Mouse (Mus musculus) lung, embryonic 16.5 days (tissue): ENCODE measurements around the gene Calm5. TPM values are rescaled to one million over a fixed set of nuclear protein-coding genes. Genes with fewer than 3 reads are reported as not detected.

ENCODE experiments used
- ATAC-seq: fragments of 200-750 bp; cut with Nextera tagmentation; 2 replicates; pipeline ENCODE4 v1.8.0; 2017; ENCODE audit warnings: low read depth, mild to moderate bottlenecking, moderate library complexity
- H3K27ac ChIP-seq: fragments of 300-500 bp; sonication (generic); 2 replicates; pipeline ENCODE4 v1.5.1; 2014; ENCODE audit warnings: mild to moderate bottlenecking, control low read depth, low read length
- H3K27me3 ChIP-seq: fragments of 300-500 bp; sonication (generic); 2 replicates; pipeline ENCODE4 v1.6.1; 2014; ENCODE audit warnings: low read depth, low read length, mixed read lengths; ENCODE audit not compliant: control insufficient read depth, insufficient read depth
- H3K36me3 ChIP-seq: fragments of 300-500 bp; sonication (generic); 2 replicates; pipeline ENCODE4 v1.6.1; 2014; ENCODE audit warnings: low read length; ENCODE audit not compliant: control insufficient read depth, insufficient read depth
- H3K4me1 ChIP-seq: fragments of 300-500 bp; sonication (generic); replicated peaks from 2 replicates; pipeline ENCODE4 v1.6.1; 2014; ENCODE audit warnings: low read length, mixed read lengths; ENCODE audit not compliant: control insufficient read depth, insufficient read depth
- H3K4me2 ChIP-seq: fragments of 300-500 bp; sonication (generic); 2 replicates; pipeline ENCODE4 v1.6.1; 2014; ENCODE audit warnings: low read depth, low read length, control low read depth
- H3K4me3 ChIP-seq: fragments of 300-500 bp; sonication (generic); 2 replicates; pipeline ENCODE4 v1.5.1; 2014; ENCODE audit warnings: mild to moderate bottlenecking, low read length, control low read depth
- H3K9ac ChIP-seq: fragments of 300-500 bp; sonication (generic); 2 replicates; pipeline ENCODE4 v1.6.1; 2014; ENCODE audit warnings: low read length, control low read depth
- H3K9me3 ChIP-seq: fragments of 300-500 bp; sonication (generic); 2 replicates; pipeline ENCODE4 v1.6.1; 2016; ENCODE audit warnings: low read length; ENCODE audit not compliant: control insufficient read depth
- WGBS: fragments of 180-500 bp; shearing (Covaris S2); extraction: QIAGEN DNeasy Blood & Tissue Kit; methylation state at CpG from one replicate; pipeline ENCODE4 v1.1.7; 2014; 5-methylcytosine and 5-hydroxymethylcytosine counted together
- polyA plus RNA-seq: library from polyadenylated mRNA; unstranded; fragments of >200 nt; fragmentation: Nextera tagmentation; extraction: Ambion mirVana; gene quantifications from 2 replicates; pipeline ENCODE4 v1.2.1, GENCODE M21; 2015

Calm5 gene
- polyA plus RNA-seq, 1 experiment from 2014 or later, result not detected

- ATAC-seq, result no peak
- no peak overlapping the region for H3K9ac ChIP-seq
- no peaks in the 10 kb centered on the region for H3K27me3 ChIP-seq
- 78% methylated on average over 3 of the region's 3 CpGs for WGBS
- H3K9me3 ChIP-seq, result no peaks in the 10 kb centered on the region
- H3K27ac ChIP-seq, result no peak overlapping the region
- H3K4me1 ChIP-seq, result no peaks in the 10 kb centered on the region
- H3K36me3 ChIP-seq, result no peaks in the 10 kb centered on the region
- no peak overlapping the region for H3K4me3 ChIP-seq
- no peak overlapping the region for H3K4me2 ChIP-seq
These were observed 8.4 kb downstream of the Calm5 start for GRCm38 (mm10) chr13:3862325-3862724.

GRCm38 (mm10) chr13:3862922-3863580 is 9.1 kb downstream of the Calm5 start:
- WGBS, result 80% methylated on average over 10 of the region's 10 CpGs

GRCm38 (mm10) chr13:3865648-3866354 is 11.8 kb downstream of the Calm5 start:
- no peak; the same call in 1 of the 2 replicates for ATAC-seq
- no peaks in the 10 kb centered on the region for H3K4me1 ChIP-seq
- no peak overlapping the region for H3K4me3 ChIP-seq
- H3K4me2 ChIP-seq, result no peak overlapping the region
- H3K9ac ChIP-seq, result no peak overlapping the region
- no peaks in the 10 kb centered on the region for H3K27me3 ChIP-seq
- H3K9me3 ChIP-seq, result no peaks in the 10 kb centered on the region
- no peak overlapping the region for H3K27ac ChIP-seq
- WGBS, result 70% methylated on average over 14 of the region's 14 CpGs
- no peaks in the 10 kb centered on the region for H3K36me3 ChIP-seq

More at GRCm38 (mm10) chr13:3862922-3863580, 9.1 kb downstream of the Calm5 start:
- Histone ChIP-seq H3K4me3 (no peak overlapping the region), H3K4me2 (no peak overlapping the region), H3K9ac (no peak overlapping the region), H3K9me3 (no peaks in the 10 kb centered on the region), H3K4me1 (no peaks in the 10 kb centered on the region), H3K27me3 (no peaks in the 10 kb centered on the region), H3K27ac (no peak overlapping the region), H3K36me3 (no peaks in the 10 kb centered on the region)
- no peak for ATAC-seq

GRCm38 (mm10) chr13:3866355-3867052 is 12.5 kb downstream of the Calm5 start:
- WGBS, result 61% methylated on average over 8 of the region's 8 CpGs
- no peaks in the 10 kb centered on the region for H3K9me3 ChIP-seq
- no peaks in the 10 kb centered on the region for H3K4me1 ChIP-seq
- H3K27ac ChIP-seq, result no peak overlapping the region
- H3K4me2 ChIP-seq, result no peak overlapping the region
- H3K36me3 ChIP-seq, result no peaks in the 10 kb centered on the region
- H3K27me3 ChIP-seq, result no peaks in the 10 kb centered on the region
- no peak for ATAC-seq
- H3K4me3 ChIP-seq, result no peak overlapping the region
- H3K9ac ChIP-seq, result no peak overlapping the region

GRCm38 (mm10) chr13:3867158-3867557 is 13.2 kb downstream of the Calm5 start:
- WGBS, result 79% methylated on average over 6 of the region's 6 CpGs
- Histone ChIP-seq H3K4me3 (no peak overlapping the region), H3K4me1 (no peaks in the 10 kb centered on the region), H3K36me3 (no peaks in the 10 kb centered on the region), H3K4me2 (no peak overlapping the region), H3K27ac (no peak overlapping the region), H3K9me3 (no peaks in the 10 kb centered on the region), H3K9ac (no peak overlapping the region), H3K27me3 (no peaks in the 10 kb centered on the region)
- no peak for ATAC-seq

GRCm38 (mm10) chr13:3869901-3870300 is 15.9 kb downstream of the Calm5 start:
- no peak overlapping the region for H3K4me2 ChIP-seq
- H3K36me3 ChIP-seq, result no peaks in the 10 kb centered on the region
- H3K27me3 ChIP-seq, result no peaks in the 10 kb centered on the region
- H3K9me3 ChIP-seq, result no peaks in the 10 kb centered on the region
- no peak overlapping the region for H3K4me3 ChIP-seq
- peak; percentile 76 for ATAC-seq
- no peaks in the 10 kb centered on the region for H3K4me1 ChIP-seq
- no peak overlapping the region for H3K27ac ChIP-seq
- H3K9ac ChIP-seq, result no peak overlapping the region

GRCm38 (mm10) chr13:3872832-3873231 is 18.9 kb downstream of the Calm5 start:
- H3K4me1 ChIP-seq, result peaks cover 5% of the 10 kb centered on the region; the same call in 1 of the 2 replicates
- H3K9me3 ChIP-seq, result no peaks in the 10 kb centered on the region
- no peak overlapping the region for H3K4me3 ChIP-seq
- H3K9ac ChIP-seq, result no peak overlapping the region
- H3K27me3 ChIP-seq, result no peaks in the 10 kb centered on the region
- H3K4me2 ChIP-seq, result no peak overlapping the region
- no peaks in the 10 kb centered on the region for H3K36me3 ChIP-seq
- WGBS, result 90% methylated on average over 4 of the region's 4 CpGs
- no peak overlapping the region for H3K27ac ChIP-seq
- ATAC-seq, result no peak

- ATAC-seq, result peak; percentile 70
- no peak overlapping the region for H3K4me2 ChIP-seq
- no peaks in the 10 kb centered on the region for H3K9me3 ChIP-seq
- WGBS, result 53% methylated on average over 6 of the region's 6 CpGs
- H3K36me3 ChIP-seq, result peaks cover 3% of the 10 kb centered on the region; the same call in 1 of the 2 replicates
- no peak overlapping the region for H3K9ac ChIP-seq
- H3K4me1 ChIP-seq, result peaks cover 5% of the 10 kb centered on the region; the same call in 1 of the 2 replicates
- H3K27ac ChIP-seq, result peak overlapping the region; percentile 51
- no peaks in the 10 kb centered on the region for H3K27me3 ChIP-seq
- H3K4me3 ChIP-seq, result no peak overlapping the region
These were observed 22.5 kb downstream of the Calm5 start for GRCm38 (mm10) chr13:3876448-3876847.

- Histone ChIP-seq H3K4me3 (no peak overlapping the region), H3K36me3 (peaks cover 9% of the 10 kb centered on the region; the same call in 1 of the 2 replicates), H3K4me2 (no peak overlapping the region), H3K27ac (peak overlapping the region; percentile 51), H3K27me3 (no peaks in the 10 kb centered on the region), H3K4me1 (peaks cover 5% of the 10 kb centered on the region; the same call in 1 of the 2 replicates), H3K9ac (no peak overlapping the region), H3K9me3 (no peaks in the 10 kb centered on the region)
- WGBS, result 38% methylated on average over 6 of the region's 6 CpGs
- ATAC-seq, result peak; percentile 30; the same call in 1 of the 2 replicates
These were observed 23.2 kb downstream of the Calm5 start for GRCm38 (mm10) chr13:3877185-3877584.
